Mouse (Mus musculus) limb, embryonic 13.5 days (tissue): ENCODE results near the gene Ppcdc. TPM values are rescaled to one million over a fixed set of nuclear protein-coding genes. Genes with fewer than 3 reads are reported as not detected.

Experiments
- ATAC-seq: fragments of 200-750 bp; cut with Nextera tagmentation; 2 replicates; pipeline ENCODE4 v1.8.0; 2017; ENCODE audit warnings: low read depth, moderate number of reproducible peaks, moderate TSS enrichment; ENCODE audit not compliant: low FRiP score
- H3K27ac ChIP-seq: fragments of 300-500 bp; sonication (generic); 2 replicates; pipeline ENCODE4 v1.5.1; 2015; ENCODE audit warnings: inconsistent platforms, mild to moderate bottlenecking, moderate library complexity
- H3K27me3 ChIP-seq: fragments of 300-500 bp; sonication (generic); 2 replicates; pipeline ENCODE4 v1.6.1; 2015; ENCODE audit warnings: mild to moderate bottlenecking, inconsistent platforms
- H3K36me3 ChIP-seq: fragments of 300-500 bp; sonication (generic); 2 replicates; pipeline ENCODE4 v1.6.1; 2015; ENCODE audit warnings: inconsistent platforms, mild to moderate bottlenecking, moderate library complexity
- H3K4me1 ChIP-seq: fragments of 300-500 bp; sonication (generic); 2 replicates; pipeline ENCODE4 v1.6.1; 2015; ENCODE audit warnings: inconsistent platforms
- H3K4me2 ChIP-seq: fragments of 300-500 bp; sonication (generic); replicated peaks from 2 replicates; pipeline ENCODE4 v1.6.1; 2015; ENCODE audit warnings: inconsistent platforms, mild to moderate bottlenecking, moderate library complexity
- H3K4me3 ChIP-seq: fragments of 300-500 bp; sonication (generic); 2 replicates; pipeline ENCODE4 v1.5.1; 2015; ENCODE audit warnings: moderate library complexity, mild to moderate bottlenecking, inconsistent platforms
- H3K9ac ChIP-seq: fragments of 300-500 bp; sonication (generic); 2 replicates; pipeline ENCODE4 v1.6.1; 2015; ENCODE audit warnings: mild to moderate bottlenecking, inconsistent platforms
- H3K9me3 ChIP-seq: fragments of 300-500 bp; sonication (generic); 2 replicates; pipeline ENCODE4 v1.6.1; 2016; ENCODE audit warnings: inconsistent platforms
- WGBS: fragments of 180-500 bp; shearing (Covaris S2); methylation state at CpG from one replicate; pipeline ENCODE4 v1.1.7; 2015; 5-methylcytosine and 5-hydroxymethylcytosine counted together
- polyA plus RNA-seq: library from polyadenylated mRNA; unstranded; fragments of >200 nt; fragmentation: Nextera tagmentation; extraction: Ambion mirVana; gene quantifications from 2 replicates; pipeline ENCODE4 v1.2.1, GENCODE M21; 2015

Gene Ppcdc
- polyA plus RNA-seq, 1 experiment from 2014 or later: 26.8 TPM

- H3K4me2 ChIP-seq: no peak overlapping the region
- no peak overlapping the region for H3K27ac ChIP-seq
- no peak overlapping the region for H3K9ac ChIP-seq
- no peaks in the 10 kb centered on the region for H3K27me3 ChIP-seq
- no peaks in the 10 kb centered on the region for H3K4me1 ChIP-seq
- H3K4me3 ChIP-seq: no peak overlapping the region
- no peaks in the 10 kb centered on the region for H3K36me3 ChIP-seq
- WGBS: 75% methylated on average over 6 of the region's 6 CpGs
- no peak for ATAC-seq
- no peaks in the 10 kb centered on the region; the same call in 1 of the 2 replicates for H3K9me3 ChIP-seq
These were observed 96.9 kb downstream of the Ppcdc start for GRCm38 (mm10) chr9:57342906-57343474.

GRCm38 (mm10) chr9:57342186-57342585 is 97.7 kb downstream of the Ppcdc start:
- WGBS: 85% methylated on average over 3 of the region's 3 CpGs
- H3K4me3 ChIP-seq: no peak overlapping the region
- no peak overlapping the region for H3K27ac ChIP-seq
- H3K4me1 ChIP-seq: no peaks in the 10 kb centered on the region
- no peaks in the 10 kb centered on the region for H3K36me3 ChIP-seq
- no peak overlapping the region for H3K9ac ChIP-seq
- H3K9me3 ChIP-seq: peaks cover 7% of the 10 kb centered on the region; the same call in 1 of the 2 replicates
- H3K4me2 ChIP-seq: no peak overlapping the region
- ATAC-seq: no peak
- no peaks in the 10 kb centered on the region for H3K27me3 ChIP-seq

GRCm38 (mm10) chr9:57340361-57340760 is 99.6 kb downstream of the Ppcdc start:
- H3K9ac ChIP-seq: no peak overlapping the region
- no peak overlapping the region for H3K27ac ChIP-seq
- H3K9me3 ChIP-seq: peaks cover 11% of the 10 kb centered on the region
- H3K27me3 ChIP-seq: no peaks in the 10 kb centered on the region
- no peaks in the 10 kb centered on the region for H3K4me1 ChIP-seq
- no peaks in the 10 kb centered on the region for H3K36me3 ChIP-seq
- H3K4me2 ChIP-seq: no peak overlapping the region
- ATAC-seq: no peak
- 93% methylated on average over 5 of the region's 5 CpGs for WGBS
- no peak overlapping the region for H3K4me3 ChIP-seq

- no peak overlapping the region for H3K27ac ChIP-seq
- H3K4me2 ChIP-seq: no peak overlapping the region
- no peak overlapping the region for H3K4me3 ChIP-seq
- 81% methylated on average over 5 of the region's 5 CpGs for WGBS
- H3K4me1 ChIP-seq: no peaks in the 10 kb centered on the region
- no peaks in the 10 kb centered on the region for H3K36me3 ChIP-seq
- ATAC-seq: no peak
- peaks cover 11% of the 10 kb centered on the region for H3K9me3 ChIP-seq
- no peak overlapping the region for H3K9ac ChIP-seq
- H3K27me3 ChIP-seq: no peaks in the 10 kb centered on the region
These were observed 100.2 kb downstream of the Ppcdc start for GRCm38 (mm10) chr9:57339577-57340210.

GRCm38 (mm10) chr9:57338706-57339105 is 101.2 kb downstream of the Ppcdc start:
- no peak overlapping the region for H3K4me2 ChIP-seq
- no peak for ATAC-seq
- H3K36me3 ChIP-seq: no peaks in the 10 kb centered on the region
- H3K27ac ChIP-seq: no peak overlapping the region
- H3K27me3 ChIP-seq: no peaks in the 10 kb centered on the region
- peaks cover 11% of the 10 kb centered on the region for H3K9me3 ChIP-seq
- H3K4me3 ChIP-seq: no peak overlapping the region
- 53% methylated on average over 1 of the region's 1 CpGs for WGBS
- no peak overlapping the region for H3K9ac ChIP-seq
- H3K4me1 ChIP-seq: no peaks in the 10 kb centered on the region

Other genes starting within 250 kb of the Ppcdc start
- not detected in 2 replicates for gene Trcg1, start 203.6 kb downstream of the Ppcdc start, polyA plus RNA-seq
- 16.5 and 17.6 TPM in 2 replicates for gene 1700017B05Rik, start 177.5 kb downstream of the Ppcdc start, polyA plus RNA-seq
- gene Scamp5, start 27.9 kb upstream of the Ppcdc start, polyA plus RNA-seq: 12.2 and 12.9 TPM in 2 replicates
- gene Rpp25, start 63.9 kb upstream of the Ppcdc start, polyA plus RNA-seq: 0.87 and 1.9 TPM in 2 replicates
- 495 and 497 TPM in 2 replicates for gene Cox5a, start 81.2 kb upstream of the Ppcdc start, polyA plus RNA-seq
- 24.2 and 26.8 TPM in 2 replicates for gene Fam219b, start 97.4 kb upstream of the Ppcdc start, polyA plus RNA-seq
- gene Mpi, start 112.6 kb upstream of the Ppcdc start, polyA plus RNA-seq: 56.3 and 58.8 TPM in 2 replicates
- gene Scamp2, start 120.8 kb upstream of the Ppcdc start, polyA plus RNA-seq: 67.1 and 69.1 TPM in 2 replicates
- gene Ulk3, start 149.3 kb upstream of the Ppcdc start, polyA plus RNA-seq: 21.0 and 21.4 TPM in 2 replicates
- gene Cplx3, start 166.2 kb upstream of the Ppcdc start, polyA plus RNA-seq: not detected in 2 replicates
- gene Lman1l, start 180.7 kb upstream of the Ppcdc start, polyA plus RNA-seq: not detected in 2 replicates
- 32.6 and 32.7 TPM in 2 replicates for gene Csk, start 213.5 kb upstream of the Ppcdc start, polyA plus RNA-seq
- not detected in 2 replicates for gene Cyp1a2, start 243.6 kb upstream of the Ppcdc start, polyA plus RNA-seq
- not detected in 2 replicates for gene Cyp1a1, start 247.8 kb upstream of the Ppcdc start, polyA plus RNA-seq